Mouse (Mus musculus) ZHBTc4 (cell line): ENCODE results near the gene Scamp1.

Experiments used
- DNase-seq: peaks from one replicate; pipeline ENCODE4 v3.0.0-alpha.2; 2011; ENCODE audit warnings: low read depth, low spot score

Scamp1 gene

DNA sequence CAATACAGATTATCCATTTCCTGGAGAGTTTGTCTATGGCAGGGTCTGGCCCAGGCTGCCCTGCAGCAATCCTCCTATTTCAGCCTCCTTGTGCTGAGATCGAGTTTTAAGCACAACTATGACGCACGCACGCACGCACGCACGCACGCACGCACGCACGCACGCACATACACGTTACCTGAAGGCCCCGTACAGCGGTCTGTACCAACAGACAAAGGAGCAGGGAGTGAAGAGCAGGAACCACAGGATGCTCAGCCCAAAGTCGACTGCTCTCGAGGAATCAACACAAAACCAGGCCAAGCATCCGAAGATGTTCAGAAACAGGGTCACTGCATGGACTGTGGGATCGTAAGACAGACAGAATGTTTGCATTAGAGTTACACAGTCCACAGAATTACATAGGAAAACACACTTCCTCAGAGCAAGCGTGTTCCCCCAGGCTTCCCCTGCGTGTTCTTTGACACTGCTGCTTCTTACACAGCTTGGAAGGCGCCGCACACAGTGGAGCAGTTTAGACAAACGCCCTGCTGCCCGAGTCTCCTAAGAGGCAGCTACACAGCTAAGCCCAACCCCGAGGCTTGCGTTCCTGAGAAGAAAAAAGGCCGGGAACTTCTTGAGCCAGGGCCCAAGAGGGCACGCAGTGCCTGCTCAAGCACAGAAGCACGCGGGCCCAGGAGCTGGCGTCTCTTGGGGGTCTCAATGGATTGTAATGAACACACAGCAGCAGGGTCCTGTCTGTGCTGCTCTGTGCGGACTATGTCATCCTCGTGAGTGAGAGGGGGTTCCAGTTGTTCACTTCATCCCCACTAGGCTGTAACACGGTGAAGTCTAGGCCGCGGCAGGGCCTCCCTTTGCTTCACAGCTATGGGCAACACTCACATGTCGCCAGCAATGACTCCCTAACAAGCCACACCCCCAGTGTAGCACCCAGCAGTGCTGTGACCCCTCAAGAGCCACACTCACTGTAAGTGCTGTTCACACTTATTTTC lies 60.6 kb downstream of the Scamp1 start:
- peak; percentile 66 for DNase-seq

DNA sequence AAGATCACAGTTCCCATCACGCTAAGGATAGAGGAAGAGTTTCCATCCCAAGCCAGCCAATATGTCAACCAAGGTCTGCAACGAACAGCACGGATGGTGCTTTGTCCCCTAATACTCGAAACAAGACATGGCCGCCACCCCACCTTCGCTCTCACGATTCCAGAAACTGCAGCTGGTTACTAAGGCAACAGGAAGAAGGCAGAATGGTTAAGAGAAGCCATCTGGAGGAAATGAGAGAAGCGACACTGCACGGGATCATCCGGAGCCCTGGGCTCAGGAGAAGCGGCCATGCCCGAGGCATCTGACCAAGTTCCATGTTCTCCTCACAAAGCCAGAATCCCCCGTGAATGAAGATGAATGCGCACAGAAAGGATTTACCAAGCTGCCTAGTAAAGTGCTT lies 62.0 kb downstream of the Scamp1 start:
- DNase-seq: peak; percentile 24

DNA sequence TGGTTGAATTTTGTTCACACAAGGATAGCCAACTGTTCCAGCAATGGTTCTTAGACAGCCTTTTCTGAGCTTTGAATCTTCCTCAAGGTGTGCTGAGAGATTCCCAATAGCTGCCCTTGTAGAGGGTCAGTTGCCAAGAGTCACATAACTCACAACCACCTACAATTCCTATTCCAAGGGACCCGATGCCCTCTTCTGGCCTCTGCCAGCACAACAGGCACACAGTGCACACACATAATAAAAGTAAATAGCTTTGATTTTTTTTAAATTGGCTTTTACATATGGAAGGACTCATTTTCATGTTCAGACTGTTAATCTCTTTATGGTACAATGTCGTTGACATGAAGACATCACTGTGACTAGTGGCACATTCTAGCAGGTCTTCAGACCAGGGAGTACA lies 72.9 kb downstream of the Scamp1 start:
- DNase-seq: peak; percentile 33

DNA sequence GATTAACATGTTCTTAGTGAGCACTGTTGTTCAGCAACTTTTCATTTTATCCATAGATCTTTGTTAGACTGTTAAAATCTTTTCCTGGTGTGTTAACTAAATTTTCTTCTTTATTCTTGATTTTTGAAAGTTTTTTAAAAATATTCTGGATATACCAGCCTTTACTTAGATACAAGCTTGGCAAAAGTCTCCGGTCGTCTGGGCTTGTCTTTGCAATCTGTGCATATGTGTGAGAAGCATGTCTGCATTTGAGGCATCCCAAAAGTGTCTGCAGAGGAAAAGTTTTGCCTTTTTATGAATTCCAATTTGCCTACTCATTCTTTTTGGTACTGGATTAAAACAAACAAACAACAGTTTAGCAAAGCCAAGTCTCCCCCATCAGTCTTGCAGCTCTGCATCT lies 73.5 kb downstream of the Scamp1 start:
- DNase-seq: no peak

DNA sequence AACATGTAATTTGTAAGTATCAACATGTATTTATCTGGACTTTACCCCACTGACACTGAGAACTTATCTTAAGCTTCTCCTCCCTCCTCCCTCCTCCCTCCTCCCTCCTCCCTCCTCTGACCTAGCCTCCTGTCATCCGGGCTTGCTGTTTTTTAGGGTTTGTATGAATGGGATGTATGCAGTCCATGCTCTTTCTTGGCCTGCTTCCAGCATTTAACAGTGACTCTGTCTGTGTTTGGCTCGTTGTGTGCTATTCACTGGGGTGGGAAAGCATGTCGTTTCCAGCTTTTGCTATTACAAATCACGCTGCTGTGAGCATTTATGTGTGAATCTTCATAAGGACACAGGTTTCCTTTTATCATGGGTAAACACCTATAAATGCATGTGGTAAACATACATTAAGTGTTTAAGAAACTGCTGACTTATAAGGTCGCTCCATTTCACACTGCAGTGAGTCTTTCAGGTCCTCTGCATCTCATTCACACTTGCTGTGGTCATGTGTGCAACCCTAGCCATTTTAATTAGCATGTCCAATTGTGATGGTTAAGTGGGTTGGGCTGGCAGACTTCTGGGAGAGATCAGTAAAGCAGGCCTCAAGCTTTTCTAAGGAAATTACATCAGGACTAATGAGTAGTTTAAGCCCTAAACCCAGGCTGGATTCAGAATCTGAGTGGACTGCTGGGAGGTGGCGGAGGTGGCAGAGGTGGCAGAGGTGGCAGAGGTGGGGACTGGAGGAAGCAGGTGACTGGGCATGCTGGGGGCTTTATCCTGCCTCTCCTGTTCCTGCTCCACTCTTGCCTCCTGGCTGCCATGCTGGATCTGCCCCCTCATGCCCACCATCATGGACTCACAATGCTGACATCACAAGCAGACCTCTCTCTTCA lies 74.2 kb downstream of the Scamp1 start:
- no peak for DNase-seq

DNA sequence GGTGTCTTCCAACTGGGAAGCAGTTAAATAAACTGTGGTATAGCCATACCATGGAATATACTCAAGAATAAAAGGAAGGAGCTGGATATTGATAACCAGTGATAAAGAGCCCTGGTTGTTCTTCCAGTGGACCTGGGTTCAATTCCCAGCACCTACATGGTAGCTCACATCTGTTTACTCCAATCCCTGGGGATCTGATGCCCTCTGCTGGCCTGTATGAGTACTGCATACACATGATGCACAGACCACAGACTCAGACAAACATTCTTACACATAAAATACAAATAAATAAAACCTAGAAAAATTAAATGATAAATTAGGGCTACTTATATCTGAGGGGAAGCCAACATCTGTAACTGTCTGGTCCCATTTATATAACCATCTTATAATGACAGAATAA lies 76.8 kb downstream of the Scamp1 start:
- peak; percentile 48 for DNase-seq

DNA sequence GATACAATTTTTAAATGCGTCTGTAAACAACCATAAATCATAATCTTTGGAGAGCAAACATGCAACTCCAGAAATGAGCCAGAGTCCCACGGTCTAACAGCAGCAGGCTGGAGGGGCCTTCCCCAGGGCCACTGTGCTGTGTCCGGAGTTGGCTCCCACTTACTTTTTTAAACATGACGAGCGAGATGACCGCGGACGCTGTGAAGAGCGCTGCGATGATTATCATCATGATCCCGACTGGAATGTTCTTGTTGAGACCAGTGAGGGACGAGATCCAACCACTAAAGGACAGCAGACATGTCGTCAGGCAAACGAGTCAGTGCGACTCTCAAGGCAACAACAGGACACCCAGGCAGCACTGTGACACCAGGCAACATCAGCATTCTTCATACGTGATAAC lies 77.7 kb downstream of the Scamp1 start:
- DNase-seq: no peak

DNA sequence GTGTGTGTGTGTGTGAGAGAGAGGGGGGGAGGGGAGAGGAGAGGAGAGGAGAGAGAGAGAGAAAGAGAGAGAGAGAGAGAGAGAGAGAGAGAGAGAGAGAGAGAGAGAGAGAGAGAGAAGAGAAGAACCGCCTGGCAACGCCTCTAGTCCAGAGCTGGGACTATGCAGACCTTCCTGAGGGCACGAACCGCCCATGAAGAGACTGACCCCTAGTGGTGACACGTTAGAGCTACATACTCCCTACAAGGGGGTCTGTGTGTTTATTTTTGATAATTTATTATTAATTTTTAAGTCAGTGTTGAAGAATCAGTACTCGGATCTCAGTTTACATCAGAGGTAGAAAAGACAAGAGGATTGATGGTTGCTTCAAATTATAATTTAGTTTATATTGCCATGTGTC lies 80.4 kb downstream of the Scamp1 start:
- peak; percentile 61 for DNase-seq

DNA sequence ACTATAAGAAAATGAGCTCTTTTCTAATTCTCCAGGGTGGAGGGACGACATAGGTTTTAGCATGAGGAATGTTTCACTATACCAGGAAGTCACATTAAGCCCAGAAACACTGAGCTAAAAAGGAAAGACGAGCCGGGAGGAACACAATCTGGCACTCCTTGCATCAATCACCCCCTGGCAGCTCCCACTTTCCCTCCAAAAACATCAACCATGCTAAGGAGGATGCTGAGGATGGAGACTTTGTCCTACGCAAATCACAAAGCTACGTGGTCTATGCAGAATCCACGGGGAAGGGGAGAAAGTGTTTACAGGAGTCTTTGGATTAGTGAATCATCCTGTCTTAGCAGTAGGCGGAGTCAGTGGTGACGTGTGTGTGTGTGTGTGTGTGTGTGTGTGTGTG lies 85.8 kb downstream of the Scamp1 start:
- no peak for DNase-seq

DNA sequence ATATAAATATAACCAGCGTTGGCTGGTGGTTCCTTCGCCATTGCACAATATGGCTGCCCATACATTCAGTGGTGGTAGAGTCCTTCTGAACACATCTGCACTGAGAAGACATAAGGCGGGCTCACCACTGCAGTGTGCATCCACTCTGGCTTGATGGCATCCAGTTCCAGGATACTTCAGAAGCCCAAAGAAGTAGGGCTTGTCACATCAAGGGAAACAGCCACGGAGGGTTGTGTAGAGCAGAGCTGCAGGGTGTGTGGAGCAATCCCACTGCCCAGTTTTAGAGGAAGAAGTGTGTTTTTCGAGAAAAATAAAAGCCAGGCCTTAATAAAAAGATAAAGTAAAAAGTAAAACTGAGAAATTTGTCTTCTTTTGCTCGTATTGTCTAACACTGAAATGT lies 87.0 kb downstream of the Scamp1 start:
- no peak for DNase-seq

DNA sequence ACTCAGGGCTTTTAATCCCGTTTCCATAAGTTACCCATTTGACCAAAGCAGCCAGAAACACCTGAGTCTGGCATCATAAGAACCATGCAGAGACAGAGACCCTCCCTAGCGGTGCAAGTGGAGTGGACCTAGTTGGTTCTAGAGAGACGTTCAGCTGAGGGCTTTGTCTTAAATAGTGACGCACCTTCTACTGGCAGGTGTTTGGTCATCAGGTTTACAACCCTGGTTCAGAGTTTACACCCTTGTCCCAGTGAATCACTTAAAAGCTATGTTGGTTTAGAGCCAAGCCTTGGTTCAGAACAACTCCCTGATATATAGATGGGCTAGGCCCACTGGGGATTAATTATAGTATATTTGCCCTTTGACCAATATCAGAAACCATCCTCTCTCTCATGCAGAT lies 92.4 kb downstream of the Scamp1 start:
- DNase-seq: no peak

DNA sequence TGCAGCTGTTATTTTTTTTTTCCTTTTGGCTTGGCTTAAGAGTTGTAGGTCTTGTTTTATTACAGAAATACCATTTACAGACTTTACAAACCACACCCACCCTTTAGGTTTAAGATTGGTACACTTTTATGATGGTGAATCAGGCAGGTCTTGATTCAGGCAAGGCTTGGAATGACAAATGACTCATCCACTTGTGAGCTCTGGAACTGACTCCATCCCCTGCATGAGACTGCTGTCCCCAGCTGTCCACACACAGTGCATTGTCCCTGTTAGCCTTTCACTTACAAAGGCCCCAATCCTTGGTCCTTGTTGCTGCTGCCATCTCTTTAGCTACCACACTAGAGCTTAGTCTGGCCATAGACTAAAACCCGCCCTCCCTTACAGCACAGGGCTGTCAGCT lies 95.3 kb downstream of the Scamp1 start:
- DNase-seq: no peak

DNA sequence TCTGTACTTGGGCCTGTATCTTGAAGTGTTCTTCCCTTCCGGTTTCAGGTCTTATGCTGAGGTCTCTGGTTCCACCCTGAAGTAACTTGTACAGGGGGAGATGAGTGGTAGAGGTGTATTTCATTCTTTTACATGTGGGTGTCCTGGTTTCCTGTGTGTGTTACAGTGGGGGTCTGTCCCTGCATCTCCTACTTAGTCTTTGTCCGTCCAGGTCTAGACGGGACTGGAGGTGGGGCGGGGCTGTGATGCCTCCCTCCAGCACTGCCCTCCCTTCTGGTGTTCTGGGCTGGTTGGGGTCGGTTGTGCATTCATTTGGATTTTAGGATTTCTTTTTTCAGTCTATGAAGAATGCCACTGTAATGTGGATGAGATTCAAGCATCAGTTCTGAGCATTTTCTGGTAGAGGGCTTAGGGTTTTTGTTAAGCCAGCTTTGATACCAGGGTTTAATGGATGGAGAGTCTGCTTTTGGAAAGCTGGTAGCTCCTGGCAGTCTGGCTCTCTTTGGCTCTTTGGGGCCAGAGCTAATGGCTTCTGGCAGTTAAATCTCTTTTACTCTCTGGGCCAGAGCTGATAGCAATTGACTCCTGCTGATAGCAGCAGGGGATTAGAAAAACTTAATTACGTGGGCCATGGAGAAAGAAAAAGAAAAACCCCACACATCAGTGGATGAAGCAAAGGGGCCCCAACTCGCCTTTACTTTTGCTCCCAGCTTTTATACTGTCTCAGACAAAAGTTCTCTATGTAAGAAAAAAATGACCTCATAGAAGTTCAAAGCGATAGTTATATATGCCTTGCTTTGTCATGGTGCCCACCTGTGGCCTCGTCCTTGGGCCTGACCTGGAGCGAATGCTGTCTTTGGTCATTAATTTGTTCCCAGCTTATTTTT lies 97.2 kb downstream of the Scamp1 start:
- no peak for DNase-seq

DNA sequence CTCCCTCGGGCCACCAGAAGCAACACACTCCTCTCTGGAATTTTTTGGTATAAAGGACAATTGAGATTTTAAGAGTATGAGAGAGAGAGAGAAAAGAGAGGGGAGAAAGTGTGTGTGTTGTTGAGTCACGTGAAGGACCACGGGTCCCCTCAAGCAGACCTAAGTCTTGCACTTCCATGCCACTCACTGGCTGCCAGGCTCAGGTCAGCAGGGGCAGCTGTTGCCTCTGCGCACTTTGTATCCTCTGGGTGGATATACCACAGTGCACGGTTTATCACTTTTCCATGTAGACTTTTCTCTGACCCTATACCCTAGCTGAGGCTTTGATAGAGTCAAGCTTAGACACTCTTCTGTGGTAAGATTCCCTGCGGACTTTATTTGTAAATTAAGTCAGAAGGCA lies 100.0 kb downstream of the Scamp1 start:
- DNase-seq: no peak

DNA sequence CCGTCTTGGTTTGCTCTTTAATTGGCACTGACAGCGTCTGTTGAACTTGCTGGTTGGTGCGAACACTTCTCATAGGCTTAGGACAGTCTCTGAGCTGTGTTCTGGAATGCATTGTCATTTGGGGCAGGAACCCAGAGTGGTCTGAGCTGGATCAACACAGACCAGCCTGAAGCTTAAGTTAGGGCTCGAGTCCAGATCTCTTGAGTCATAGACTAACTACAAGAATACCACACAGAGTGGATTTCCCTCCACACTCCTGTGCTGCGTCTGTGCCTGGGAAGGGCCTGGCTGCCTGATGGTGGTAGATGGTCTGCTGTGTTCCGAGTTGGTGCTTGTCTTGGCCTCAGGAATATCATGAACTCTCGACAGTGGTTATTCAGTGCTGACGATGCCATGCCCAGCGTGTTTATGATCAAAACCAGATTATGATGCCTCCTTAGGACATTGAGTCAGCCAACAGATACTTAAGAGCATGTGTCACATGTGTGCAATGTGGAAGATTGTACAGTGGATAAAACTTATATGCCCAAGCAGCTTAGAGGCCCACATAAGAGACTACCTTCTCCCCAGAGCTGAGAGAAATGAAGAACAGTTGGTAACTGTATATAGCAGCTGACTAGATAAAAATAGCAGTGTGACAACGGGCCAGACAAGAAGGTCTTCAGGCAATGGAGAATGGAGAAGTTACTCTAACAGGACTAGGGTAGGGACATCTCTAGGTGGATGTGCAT lies 100.8 kb downstream of the Scamp1 start:
- no peak for DNase-seq

DNA sequence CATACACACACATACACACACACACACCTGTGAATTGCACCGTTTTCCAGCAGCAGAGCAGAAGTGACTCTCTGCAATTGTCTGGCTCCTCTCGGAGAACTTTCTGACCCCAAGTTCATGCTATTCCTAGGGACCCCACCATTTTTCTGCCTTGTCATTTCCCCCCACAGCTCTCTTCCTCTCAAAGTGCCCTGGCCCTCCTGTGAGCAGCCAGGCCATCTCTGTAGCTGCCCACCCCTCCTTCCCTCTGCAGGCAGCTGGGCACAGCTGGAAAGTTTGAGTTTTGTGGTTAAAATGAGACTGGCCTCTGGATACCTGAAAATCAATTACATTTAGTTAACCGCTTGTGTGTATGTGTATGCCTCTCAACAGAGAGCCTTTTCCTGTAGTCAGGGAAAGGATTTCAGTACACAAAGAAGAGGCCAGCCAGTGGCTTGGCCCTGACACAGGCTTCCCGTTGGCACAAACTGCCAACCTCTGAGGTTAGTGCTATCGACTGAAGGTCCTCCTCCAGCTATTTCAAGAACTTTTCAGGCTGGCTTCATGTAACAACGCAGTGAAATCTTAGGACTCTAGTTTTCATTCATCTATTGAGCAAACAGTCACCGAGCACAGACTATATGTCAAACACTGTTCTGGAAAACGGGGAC lies 102.2 kb downstream of the Scamp1 start:
- DNase-seq: no peak

DNA sequence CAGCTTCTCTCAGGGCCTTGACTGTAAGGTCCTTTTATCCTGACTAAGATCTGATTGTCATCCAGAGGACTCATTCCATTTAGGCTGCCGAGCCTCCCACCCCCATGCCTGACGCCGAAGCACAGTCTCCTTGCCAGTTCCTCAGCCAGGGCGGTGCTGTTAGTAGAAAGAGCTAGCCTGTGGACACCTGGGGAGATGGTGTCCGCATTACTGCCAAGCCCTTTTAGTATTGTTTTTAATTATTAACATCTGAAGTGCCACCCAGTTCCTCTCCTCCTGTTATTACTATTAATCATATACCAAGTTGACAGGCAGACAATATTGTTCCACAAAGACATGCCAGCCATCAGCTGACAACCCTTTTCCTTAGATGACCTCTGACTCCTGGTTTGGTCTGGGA lies 103.6 kb downstream of the Scamp1 start:
- DNase-seq: no peak

DNA sequence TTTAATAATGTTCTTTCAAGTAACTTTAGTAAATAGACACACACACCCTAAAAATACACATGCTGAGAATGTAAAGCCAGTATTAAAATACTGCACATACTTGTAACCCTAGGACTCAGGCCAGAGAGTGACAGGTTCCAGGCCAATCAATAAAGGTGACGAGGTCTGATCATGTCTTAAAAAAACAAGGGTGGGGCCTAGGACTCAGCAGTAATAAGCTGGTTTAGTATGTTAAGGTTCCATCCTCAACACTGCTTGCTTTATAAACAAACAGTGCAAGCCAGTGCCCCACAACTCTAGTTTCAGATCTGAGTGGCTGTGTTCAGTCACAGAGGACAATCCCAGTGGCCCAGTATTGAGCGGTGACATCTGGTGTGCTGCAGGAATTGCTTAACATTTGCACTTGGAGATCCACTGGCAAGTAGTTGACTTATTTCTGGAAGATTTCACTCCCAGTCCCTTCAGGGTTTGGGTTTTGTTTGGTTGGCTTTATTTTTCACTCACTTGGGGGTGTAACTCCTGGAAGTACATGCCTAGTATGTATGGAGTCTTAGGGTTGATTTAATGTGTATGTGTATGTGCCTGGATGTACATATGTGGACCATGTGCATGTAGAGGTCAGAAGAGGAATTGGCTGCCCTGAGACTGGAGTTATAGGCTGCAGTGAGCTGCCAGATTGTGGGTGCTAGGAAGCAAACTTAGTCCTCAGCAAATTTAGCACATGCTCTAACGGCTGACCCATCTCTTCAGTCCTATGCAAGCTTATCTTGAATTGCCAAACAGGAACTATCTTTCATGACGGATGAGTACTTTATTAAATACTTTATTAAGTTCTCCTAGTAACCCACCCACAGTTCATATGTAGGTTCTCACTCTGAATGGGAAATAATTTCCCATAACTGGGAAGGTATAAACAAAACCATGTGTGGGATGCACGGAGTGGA lies 104.9 kb downstream of the Scamp1 start:
- no peak for DNase-seq

DNA sequence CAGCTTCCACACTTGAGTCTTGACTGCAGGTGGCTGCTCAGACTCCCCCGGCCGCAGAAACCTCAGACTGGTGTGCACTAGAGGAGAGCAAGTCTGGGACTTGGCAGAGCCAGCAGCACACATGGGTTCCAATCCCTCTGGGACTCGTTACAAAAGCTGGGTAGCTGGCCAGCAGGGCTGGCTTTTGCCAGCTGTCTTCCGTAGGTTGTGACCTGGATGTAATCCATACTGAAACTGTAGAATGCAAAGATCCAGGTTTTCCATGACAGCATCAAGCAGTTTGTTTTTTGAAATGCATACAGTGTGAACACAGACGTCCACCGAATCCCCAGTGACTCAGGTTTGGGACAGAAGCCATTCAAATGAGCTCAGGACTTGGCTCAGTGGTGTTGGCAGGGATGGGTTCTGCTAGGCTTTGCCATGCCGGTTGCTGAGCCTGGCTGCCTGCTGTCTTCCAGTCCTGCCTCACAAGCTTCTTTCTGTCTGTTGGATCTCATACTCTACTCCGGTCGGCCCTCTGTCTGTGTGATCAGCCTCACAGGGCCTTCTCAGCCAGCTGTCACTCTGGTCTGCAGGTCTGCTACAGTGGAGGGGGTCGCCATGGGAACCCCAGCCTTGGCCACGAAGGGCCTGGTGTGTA lies 107.1 kb downstream of the Scamp1 start:
- DNase-seq: no peak
